Mouse (Mus musculus) liver, embryonic 14.5 days (tissue): Measurements from ENCODE around the gene Fam187a.

Source experiments
- CTCF ChIP-seq: IDR thresholded peaks from 2 replicates; pipeline ENCODE4 v1.5.1; 2016; ENCODE audit warnings: antibody characterized with exemption, low read depth, control low read depth
- EP300 ChIP-seq: IDR thresholded peaks from 2 replicates; pipeline ENCODE4 v1.6.1; 2016; ENCODE audit warnings: antibody characterized with exemption, low read depth

GRCm38 (mm10) chr11:102881314-102882198 lies 3.4 kb upstream of the Fam187a start:
- TF ChIP-seq CTCF (no peak), EP300 (no peak)
